Mouse (Mus musculus) lung, embryonic 16.5 days (tissue): ENCODE data around the gene Qdpr. TPM values are rescaled to one million over a fixed set of nuclear protein-coding genes. Genes with fewer than 3 reads are reported as not detected.

Experiments
- ATAC-seq: fragments of 200-750 bp; cut with Nextera tagmentation; 2 replicates; pipeline ENCODE4 v1.8.0; 2017; ENCODE audit warnings: low read depth, mild to moderate bottlenecking, moderate library complexity
- H3K27ac ChIP-seq: fragments of 300-500 bp; sonication (generic); 2 replicates; pipeline ENCODE4 v1.5.1; 2014; ENCODE audit warnings: mild to moderate bottlenecking, control low read depth, low read length
- H3K27me3 ChIP-seq: fragments of 300-500 bp; sonication (generic); 2 replicates; pipeline ENCODE4 v1.6.1; 2014; ENCODE audit warnings: low read depth, low read length, mixed read lengths; ENCODE audit not compliant: control insufficient read depth, insufficient read depth
- H3K36me3 ChIP-seq: fragments of 300-500 bp; sonication (generic); 2 replicates; pipeline ENCODE4 v1.6.1; 2014; ENCODE audit warnings: low read length; ENCODE audit not compliant: control insufficient read depth, insufficient read depth
- H3K4me1 ChIP-seq: fragments of 300-500 bp; sonication (generic); replicated peaks from 2 replicates; pipeline ENCODE4 v1.6.1; 2014; ENCODE audit warnings: low read length, mixed read lengths; ENCODE audit not compliant: control insufficient read depth, insufficient read depth
- H3K4me2 ChIP-seq: fragments of 300-500 bp; sonication (generic); 2 replicates; pipeline ENCODE4 v1.6.1; 2014; ENCODE audit warnings: low read depth, low read length, control low read depth
- H3K4me3 ChIP-seq: fragments of 300-500 bp; sonication (generic); 2 replicates; pipeline ENCODE4 v1.5.1; 2014; ENCODE audit warnings: mild to moderate bottlenecking, low read length, control low read depth
- H3K9ac ChIP-seq: fragments of 300-500 bp; sonication (generic); 2 replicates; pipeline ENCODE4 v1.6.1; 2014; ENCODE audit warnings: low read length, control low read depth
- H3K9me3 ChIP-seq: fragments of 300-500 bp; sonication (generic); 2 replicates; pipeline ENCODE4 v1.6.1; 2016; ENCODE audit warnings: low read length; ENCODE audit not compliant: control insufficient read depth
- WGBS: fragments of 180-500 bp; shearing (Covaris S2); extraction: QIAGEN DNeasy Blood & Tissue Kit; methylation state at CpG from one replicate; pipeline ENCODE4 v1.1.7; 2014; 5-methylcytosine and 5-hydroxymethylcytosine counted together
- polyA plus RNA-seq: library from polyadenylated mRNA; unstranded; fragments of >200 nt; fragmentation: Nextera tagmentation; extraction: Ambion mirVana; gene quantifications from 2 replicates; pipeline ENCODE4 v1.2.1, GENCODE M21; 2015

Gene Qdpr
- polyA plus RNA-seq, 1 experiment from 2014 or later: 127 TPM

DNA sequence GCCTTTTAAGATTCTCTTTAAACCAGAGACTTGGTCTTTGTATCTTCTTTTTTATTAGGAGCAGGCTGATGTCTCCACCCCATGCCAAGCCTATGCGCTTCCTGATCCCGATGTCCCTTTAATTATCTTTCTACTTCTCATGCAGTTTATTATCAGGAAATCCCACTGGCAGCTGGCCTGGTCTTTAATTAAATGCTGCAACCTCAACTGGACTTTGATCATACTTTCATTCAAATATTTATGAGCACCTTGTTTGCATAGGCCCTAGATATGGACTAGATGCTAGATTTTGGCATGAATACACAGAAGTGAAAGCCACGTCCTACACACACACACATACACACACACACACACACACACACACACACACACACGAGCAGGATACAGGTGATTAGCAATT, 41.7 kb upstream of the Qdpr start:
- no peak overlapping the region for H3K27ac ChIP-seq
- no peak for ATAC-seq
- no peaks in the 10 kb centered on the region for H3K9me3 ChIP-seq
- H3K4me3 ChIP-seq: no peak overlapping the region
- H3K27me3 ChIP-seq: no peaks in the 10 kb centered on the region
- H3K36me3 ChIP-seq: peaks cover 4% of the 10 kb centered on the region
- 57% methylated on average over 4 of the region's 4 CpGs for WGBS
- no peak overlapping the region for H3K4me2 ChIP-seq
- peaks cover 23% of the 10 kb centered on the region for H3K4me1 ChIP-seq
- H3K9ac ChIP-seq: no peak overlapping the region

- H3K27me3 ChIP-seq: no peaks in the 10 kb centered on the region
- 67% methylated on average over 1 of the region's 1 CpGs for WGBS
- no peak overlapping the region for H3K27ac ChIP-seq
- H3K4me2 ChIP-seq: no peak overlapping the region
- no peaks in the 10 kb centered on the region for H3K4me1 ChIP-seq
- H3K9ac ChIP-seq: no peak overlapping the region
- no peaks in the 10 kb centered on the region for H3K36me3 ChIP-seq
- H3K9me3 ChIP-seq: no peaks in the 10 kb centered on the region
- no peak overlapping the region for H3K4me3 ChIP-seq
- ATAC-seq: no peak
Observed at GRCm38 (mm10) chr5:45483654-45484053, 33.6 kb upstream of the Qdpr start.

GRCm38 (mm10) chr5:45482607-45483006, 32.6 kb upstream of the Qdpr start:
- no peaks in the 10 kb centered on the region for H3K9me3 ChIP-seq
- H3K4me3 ChIP-seq: no peak overlapping the region
- 49% methylated on average over 3 of the region's 3 CpGs for WGBS
- no peaks in the 10 kb centered on the region for H3K36me3 ChIP-seq
- no peaks in the 10 kb centered on the region for H3K27me3 ChIP-seq
- no peak for ATAC-seq
- H3K27ac ChIP-seq: no peak overlapping the region
- no peak overlapping the region for H3K4me2 ChIP-seq
- H3K9ac ChIP-seq: no peak overlapping the region
- no peaks in the 10 kb centered on the region for H3K4me1 ChIP-seq

GRCm38 (mm10) chr5:45481125-45481524, 31.1 kb upstream of the Qdpr start:
- H3K4me3 ChIP-seq: no peak overlapping the region
- no peak overlapping the region for H3K4me2 ChIP-seq

DNA sequence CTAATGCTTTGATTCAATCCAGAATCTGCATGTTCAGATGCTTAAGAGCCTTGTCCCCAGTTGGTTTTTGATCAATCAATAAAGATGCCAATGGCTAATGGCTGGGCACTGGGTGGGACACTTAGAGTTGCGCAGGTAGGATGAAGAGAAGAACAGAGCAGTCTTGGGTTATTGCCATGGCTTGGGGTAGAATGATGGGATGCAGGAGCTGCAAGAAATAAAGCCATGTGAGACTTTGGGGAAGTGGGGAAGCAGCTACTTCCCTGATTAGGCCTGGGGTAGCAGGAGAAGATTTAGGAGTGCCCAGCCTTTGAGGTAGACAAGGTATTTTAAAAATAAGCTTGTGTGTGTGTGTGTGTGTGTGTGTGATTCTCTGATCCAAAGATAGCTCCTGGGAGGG, 30.0 kb upstream of the Qdpr start:
- Histone ChIP-seq H3K36me3 (no peaks in the 10 kb centered on the region), H3K9me3 (no peaks in the 10 kb centered on the region), H3K27ac (no peak overlapping the region), H3K4me1 (peaks cover 9% of the 10 kb centered on the region), H3K4me3 (no peak overlapping the region), H3K9ac (no peak overlapping the region), H3K27me3 (no peaks in the 10 kb centered on the region), H3K4me2 (no peak overlapping the region)
- WGBS: 88% methylated on average over 1 of the region's 1 CpGs
- no peak for ATAC-seq

More at GRCm38 (mm10) chr5:45481125-45481524, 31.1 kb upstream of the Qdpr start:
- Histone ChIP-seq H3K27me3 (no peaks in the 10 kb centered on the region), H3K9ac (no peak overlapping the region), H3K4me1 (no peaks in the 10 kb centered on the region; the same call in none of the 2 replicates), H3K27ac (no peak overlapping the region), H3K36me3 (no peaks in the 10 kb centered on the region), H3K9me3 (no peaks in the 10 kb centered on the region)
- WGBS: 80% methylated on average over 2 of the region's 2 CpGs
- no peak for ATAC-seq

- whole genome bisulfite sequencing: 72% methylated on average over 7 of the region's 7 CpGs
- no peak for ATAC-seq
- Histone ChIP-seq H3K27me3 (no peaks in the 10 kb centered on the region), H3K9ac (no peak overlapping the region), H3K4me2 (no peak overlapping the region), H3K27ac (no peak overlapping the region), H3K4me3 (no peak overlapping the region), H3K9me3 (no peaks in the 10 kb centered on the region), H3K4me1 (peaks cover 18% of the 10 kb centered on the region), H3K36me3 (no peaks in the 10 kb centered on the region)
Observed at GRCm38 (mm10) chr5:45477601-45478000, 27.6 kb upstream of the Qdpr start.

DNA sequence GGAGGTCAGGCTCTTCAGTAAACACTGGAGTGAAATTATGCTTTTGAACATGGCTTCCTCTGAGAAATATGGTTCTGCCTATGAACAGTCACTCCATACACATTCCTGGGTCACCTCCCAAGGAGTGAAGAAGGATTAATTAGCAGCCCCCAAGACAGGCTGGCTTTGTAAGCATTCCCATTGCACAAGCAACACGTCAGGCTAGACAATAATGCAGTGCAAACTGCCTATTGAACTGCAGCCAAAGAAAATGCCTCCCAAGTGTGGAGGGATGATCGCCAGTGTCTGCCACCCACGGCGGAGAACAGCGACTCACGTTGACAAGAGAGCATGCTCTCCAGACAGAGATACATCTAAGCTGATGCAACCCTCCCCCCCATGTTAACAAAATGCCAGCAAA, 26.3 kb upstream of the Qdpr start:
- ATAC-seq: peak; percentile 92
- peaks cover 18% of the 10 kb centered on the region for H3K4me1 ChIP-seq
- WGBS: 43% methylated on average over 6 of the region's 6 CpGs
- peak overlapping the region; percentile 4; the same call in 1 of the 2 replicates for H3K4me2 ChIP-seq
- no peak overlapping the region for H3K4me3 ChIP-seq
- H3K9ac ChIP-seq: no peak overlapping the region
- no peaks in the 10 kb centered on the region for H3K9me3 ChIP-seq
- H3K36me3 ChIP-seq: no peaks in the 10 kb centered on the region
- H3K27ac ChIP-seq: peak overlapping the region; percentile 54
- H3K27me3 ChIP-seq: no peaks in the 10 kb centered on the region

- Histone ChIP-seq H3K27ac (peak overlapping the region; percentile 54), H3K36me3 (no peaks in the 10 kb centered on the region), H3K27me3 (no peaks in the 10 kb centered on the region), H3K4me1 (peaks cover 18% of the 10 kb centered on the region), H3K4me2 (no peak overlapping the region), H3K4me3 (no peak overlapping the region), H3K9me3 (no peaks in the 10 kb centered on the region), H3K9ac (no peak overlapping the region)
- peak; percentile 56 for ATAC-seq
- WGBS: 33% methylated on average over 5 of the region's 5 CpGs
Observed at GRCm38 (mm10) chr5:45475771-45476170, 25.7 kb upstream of the Qdpr start.

- Histone ChIP-seq H3K4me2 (no peak overlapping the region), H3K9ac (no peak overlapping the region), H3K27ac (no peak overlapping the region), H3K27me3 (no peaks in the 10 kb centered on the region), H3K4me3 (no peak overlapping the region), H3K4me1 (peaks cover 18% of the 10 kb centered on the region), H3K9me3 (no peaks in the 10 kb centered on the region), H3K36me3 (no peaks in the 10 kb centered on the region)
- no peak for ATAC-seq
- WGBS: 61% methylated on average over 3 of the region's 4 CpGs
Observed at GRCm38 (mm10) chr5:45474758-45475157, 24.7 kb upstream of the Qdpr start.

DNA sequence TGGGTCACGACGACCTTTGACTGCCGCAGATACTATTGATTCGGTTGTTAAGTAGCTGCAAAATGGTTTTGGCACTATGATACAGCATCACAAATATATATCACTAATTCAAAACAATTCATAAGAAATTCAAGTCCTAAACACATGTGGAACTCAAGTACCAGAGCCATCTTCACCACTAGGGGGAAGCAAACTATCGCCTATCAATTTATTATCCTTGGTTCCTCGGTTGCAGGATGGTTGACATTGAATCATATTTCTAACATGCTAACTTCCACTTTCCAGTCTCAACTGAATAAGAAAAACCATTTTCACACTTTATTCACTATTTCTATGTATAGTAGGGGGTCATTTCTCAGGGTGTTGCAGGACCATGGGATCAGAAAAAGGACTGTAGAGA, 24.2 kb upstream of the Qdpr start:
- no peaks in the 10 kb centered on the region for H3K9me3 ChIP-seq
- no peak overlapping the region for H3K27ac ChIP-seq
- 22% methylated on average over 6 of the region's 6 CpGs for WGBS
- peaks cover 18% of the 10 kb centered on the region for H3K4me1 ChIP-seq
- H3K4me3 ChIP-seq: no peak overlapping the region
- H3K9ac ChIP-seq: no peak overlapping the region
- no peak for ATAC-seq
- no peaks in the 10 kb centered on the region for H3K27me3 ChIP-seq
- H3K4me2 ChIP-seq: no peak overlapping the region
- no peaks in the 10 kb centered on the region for H3K36me3 ChIP-seq
